Mouse (Mus musculus) myocyte (in vitro differentiated cells): ENCODE measurements around the gene Kcnn3.

Experiments used
- MYOD1 ChIP-seq, 3 experiments: IDR thresholded peaks; one replicate each; pipeline ENCODE4 v1.6.1; 2011; ENCODE audit warnings: control low read depth in 2 of 3, low read depth in 2 of 3, mild to moderate bottlenecking in 2 of 3, moderate library complexity in 1 of 3; ENCODE audit not compliant: insufficient read length in 2 of 3, control insufficient read depth in 1 of 3
- POLR2A ChIP-seq: IDR thresholded peaks from one replicate; pipeline ENCODE4 v1.6.1; 2011; ENCODE audit warnings: low read depth, mild to moderate bottlenecking, control low read depth, moderate library complexity; ENCODE audit not compliant: insufficient read length
- REST ChIP-seq: IDR thresholded peaks from one replicate; pipeline ENCODE4 v1.6.1; 2011; ENCODE audit warnings: mild to moderate bottlenecking, control low read depth, moderate library complexity; ENCODE audit not compliant: insufficient read depth, insufficient read length
- SRF ChIP-seq: IDR thresholded peaks from one replicate; pipeline ENCODE4 v1.6.1; 2011; ENCODE audit warnings: low read depth; ENCODE audit not compliant: control insufficient read depth, insufficient read length
- TCF12 ChIP-seq: IDR thresholded peaks from one replicate; pipeline ENCODE4 v1.6.1; 2011; ENCODE audit warnings: mild to moderate bottlenecking, control low read depth; ENCODE audit not compliant: poor library complexity, insufficient read depth, severe bottlenecking
- USF1 ChIP-seq: IDR thresholded peaks from one replicate; pipeline ENCODE4 v1.6.1; 2011; ENCODE audit warnings: low read depth, mild to moderate bottlenecking, control low read depth, moderate library complexity

GRCm38 (mm10) chr3:89700461-89700860 is 180.5 kb downstream of the Kcnn3 start:
- TF ChIP-seq USF1 (no peak), POLR2A (no peak), SRF (no peak), REST (no peak), TCF12 (no peak), MYOD1 (IDR thresholded peaks at IDR 0.05; ENCODE audit: control insufficient read depth in 1 of 3, insufficient read length in 2 of 3, low read depth in 2 of 3) (no peak)
